In the genomic region with DNA sequence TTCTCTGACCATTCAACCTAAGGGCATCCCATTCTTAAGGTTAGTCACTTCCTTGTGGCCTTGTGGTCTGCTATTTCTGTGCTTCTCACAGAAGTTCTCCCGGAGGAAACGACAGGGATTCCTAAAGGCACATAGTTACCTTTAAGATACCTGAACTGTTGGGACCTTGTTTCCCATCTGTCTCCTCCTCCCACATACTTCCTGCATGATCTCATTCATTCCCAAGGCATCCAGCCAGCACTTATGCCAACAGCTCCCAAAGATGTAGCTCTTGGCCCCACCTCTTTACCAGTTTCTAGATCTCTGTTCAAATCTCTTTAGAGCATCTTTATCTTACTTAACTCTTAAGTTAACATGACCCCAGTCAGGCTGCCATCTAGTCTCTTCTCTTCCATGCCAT, we compare ENCODE assay signal across 20 mouse cellular contexts.
A peak's percentile ranks its signal among the peaks of the same experiment; 100 is the strongest.
DNase-seq lines count a peak whose midpoint lies in the region; ATAC-seq lines count a peak whose summit lies in the region.
"Had no signal": no experiment of that assay in that cellular context is flagged by ENCODE, and none has a peak within 500 bp of the region (broad histone marks: within the 10 kb centered on the region; RNA-seq: fewer than 3 reads in every experiment).

No protein-coding gene starts in this region.

- no peak overlapping the region for H3K4me2 ChIP-seq in hindbrain, embryonic 14.5 days (replicated peaks)
- H3K4me2 ChIP-seq: forebrain, embryonic 12.5 days; hindbrain, embryonic 15.5 days; limb, embryonic 15.5 days; midbrain, embryonic 15.5 days; stomach, embryonic 15.5 days had no signal

- no peaks in the 10 kb centered on the region for H3K36me3 ChIP-seq in hindbrain, embryonic 14.5 days (replicated peaks; ENCODE audit: control insufficient read depth, insufficient read depth)
- H3K36me3 ChIP-seq: forebrain, embryonic 12.5 days; hindbrain, embryonic 15.5 days; limb, embryonic 15.5 days; midbrain, embryonic 15.5 days; stomach, embryonic 15.5 days had no signal

- peak; percentile 3 for DNase-seq in adrenal gland, postnatal 14 days
- DNase-seq in adrenal gland, postnatal 4 days (ENCODE audit: low spot score in 2 of 2) = no peak
- peak; percentile 26 for DNase-seq in layer of hippocampus, adult 9-11 months
- no peak for DNase-seq in layer of hippocampus, postnatal 14 days (ENCODE audit: low spot score in 2 of 2)
- peak; percentile 66 for DNase-seq in NIH3T3 (ENCODE audit: low read depth)
- peak; percentile 70 for DNase-seq in lung, postnatal 25 days (ENCODE audit: low spot score)
- no peak for DNase-seq in hindbrain, embryonic 14.5 days (ENCODE audit: low spot score)
- DNase-seq: cerebellum, adult 11 months; gastrocnemius, postnatal 25 days; heart, postnatal 10 days; thymus, adult 2 months had no signal

- WGBS in hindbrain, embryonic 14.5 days = 94% methylated on average over 2 of the region's 2 CpGs

- H3K27me3 ChIP-seq in hindbrain, embryonic 14.5 days (ENCODE audit: control insufficient read depth, insufficient read depth, low read length) = no peaks in the 10 kb centered on the region
- H3K27me3 ChIP-seq: hindbrain, embryonic 15.5 days; limb, embryonic 15.5 days; megakaryocyte, embryonic 14.5 days; midbrain, embryonic 15.5 days; stomach, embryonic 15.5 days had no signal

- H3K9me3 ChIP-seq in hindbrain, embryonic 14.5 days (ENCODE audit: control insufficient read depth, low read length) = no peaks in the 10 kb centered on the region
- H3K9me3 ChIP-seq: forebrain, embryonic 12.5 days; hindbrain, embryonic 15.5 days; limb, embryonic 15.5 days; megakaryocyte, embryonic 14.5 days; midbrain, embryonic 15.5 days; stomach, embryonic 15.5 days had no signal

- peaks cover 6% of the 10 kb centered on the region for H3K4me1 ChIP-seq in hindbrain, embryonic 14.5 days (replicated peaks; ENCODE audit: control insufficient read depth, insufficient read depth, low read length)

- no peak overlapping the region for H3K4me3 ChIP-seq in hindbrain, embryonic 14.5 days (replicated peaks; ENCODE audit: low read length)
- H3K4me3 ChIP-seq: forebrain, embryonic 12.5 days; hindbrain, embryonic 15.5 days; limb, embryonic 15.5 days; megakaryocyte, embryonic 14.5 days; midbrain, embryonic 15.5 days; stomach, embryonic 15.5 days had no signal

- no peak overlapping the region for H3K27ac ChIP-seq in hindbrain, embryonic 14.5 days
- H3K27ac ChIP-seq: forebrain, embryonic 12.5 days; hindbrain, embryonic 15.5 days; limb, embryonic 15.5 days; midbrain, embryonic 15.5 days; stomach, embryonic 15.5 days had no signal

- H3K9ac ChIP-seq in hindbrain, embryonic 14.5 days = no peak overlapping the region
- H3K9ac ChIP-seq: forebrain, embryonic 12.5 days; hindbrain, embryonic 15.5 days; limb, embryonic 15.5 days; midbrain, embryonic 15.5 days; stomach, embryonic 15.5 days had no signal

- ATAC-seq in hindbrain, embryonic 14.5 days (ENCODE audit: low FRiP score) = no peak
- ATAC-seq in monocyte, adult 5-6 weeks (replicated peaks; ENCODE audit: insufficient number of reproducible peaks, low FRiP score, low TSS enrichment, poor library complexity, severe bottlenecking) = no peak
- ATAC-seq: activated CD4-positive, CD25-positive, alpha-beta regulatory T cell, adult 4 months; intestine, postnatal 0 days; midbrain, embryonic 15.5 days had no signal

Comparison
In these comparisons a context has a peak if more than half of its experiments do, and no peak if none do; other contexts are left out.
1. DNase-seq: peak in adrenal gland, postnatal 14 days (single experiment), layer of hippocampus, adult 9-11 months (single experiment), NIH3T3 (single experiment) and lung, postnatal 25 days (single experiment); none in adrenal gland, postnatal 4 days (0 of 2), layer of hippocampus, postnatal 14 days (0 of 2) and hindbrain, embryonic 14.5 days (single experiment).